Mouse (Mus musculus) retina, adult 2 months (tissue): ENCODE measurements around the gene Npas3.

Source experiments
- DNase-seq: peaks from one replicate; pipeline ENCODE4 v3.0.0-alpha.2; 2012; ENCODE audit warnings: low read depth, low spot score

Gene Npas3

GRCm38 (mm10) chr12:54060732-54061131 is 812.3 kb downstream of the Npas3 start:
- peak; percentile 15 for DNase-seq

GRCm38 (mm10) chr12:54061168-54061567 is 812.7 kb downstream of the Npas3 start:
- DNase-seq: no peak

DNA sequence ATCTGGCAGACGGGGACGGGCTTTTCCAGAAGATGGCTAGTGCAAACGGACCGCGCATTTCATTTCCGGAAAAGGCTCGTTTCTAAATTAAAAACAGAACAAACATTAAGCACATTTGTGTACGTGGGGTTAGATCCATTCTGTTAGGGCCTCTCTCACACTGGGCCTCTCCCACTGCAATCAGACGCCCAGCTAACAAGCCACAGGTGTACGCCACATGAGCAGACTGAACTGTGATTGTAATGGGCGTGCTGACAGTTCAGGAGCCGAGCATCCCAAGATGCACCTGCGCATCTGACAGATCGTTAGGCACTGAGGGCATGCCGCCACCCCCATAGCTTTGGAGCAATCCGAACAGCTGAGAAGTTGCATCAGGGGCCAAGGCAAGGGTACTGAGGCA is 816.5 kb downstream of the Npas3 start:
- no peak for DNase-seq

DNA sequence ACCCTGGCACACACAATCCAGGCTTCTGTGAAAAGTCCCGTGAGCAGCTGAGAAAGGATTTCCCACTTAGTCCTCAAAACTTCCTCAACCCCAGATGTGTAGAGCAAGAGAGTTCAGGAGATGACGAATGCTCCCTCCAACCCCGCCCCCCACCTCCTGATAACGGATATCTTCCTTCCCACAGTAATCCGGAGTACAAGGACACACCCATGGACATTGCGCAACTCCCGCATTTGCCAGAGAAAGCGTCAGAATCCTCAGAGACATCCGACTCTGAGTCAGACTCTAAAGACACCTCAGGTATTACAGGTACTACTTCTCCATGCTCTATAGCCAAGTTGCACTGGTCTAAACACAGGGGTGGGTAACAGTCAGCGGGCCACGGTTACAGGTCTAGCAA is 817.1 kb downstream of the Npas3 start:
- DNase-seq: no peak

DNA sequence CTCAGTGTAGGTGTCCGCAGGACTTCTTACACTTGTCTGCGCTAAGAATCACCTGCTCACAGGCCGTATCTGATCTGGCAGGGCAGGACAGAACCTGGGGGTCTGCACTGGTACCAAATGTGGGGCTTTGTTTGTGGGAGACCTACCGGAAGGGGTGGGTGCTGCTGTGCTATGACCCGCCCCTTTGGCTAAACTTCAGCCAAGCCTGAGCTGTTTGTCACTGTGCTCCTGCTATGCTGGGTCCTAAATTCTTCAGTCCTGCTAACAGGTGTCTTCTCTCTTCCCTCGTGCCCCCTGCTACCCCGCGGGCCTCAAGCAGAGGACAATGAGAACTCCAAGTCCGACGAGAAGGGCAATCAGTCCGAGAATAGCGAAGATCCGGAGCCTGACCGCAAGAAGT is 818.9 kb downstream of the Npas3 start:
- no peak for DNase-seq

GRCm38 (mm10) chr12:54067886-54068756 is 819.6 kb downstream of the Npas3 start:
- no peak for DNase-seq

- DNase-seq: no peak
Measured at GRCm38 (mm10) chr12:54068757-54069146, 820.3 kb downstream of the Npas3 start.

DNA sequence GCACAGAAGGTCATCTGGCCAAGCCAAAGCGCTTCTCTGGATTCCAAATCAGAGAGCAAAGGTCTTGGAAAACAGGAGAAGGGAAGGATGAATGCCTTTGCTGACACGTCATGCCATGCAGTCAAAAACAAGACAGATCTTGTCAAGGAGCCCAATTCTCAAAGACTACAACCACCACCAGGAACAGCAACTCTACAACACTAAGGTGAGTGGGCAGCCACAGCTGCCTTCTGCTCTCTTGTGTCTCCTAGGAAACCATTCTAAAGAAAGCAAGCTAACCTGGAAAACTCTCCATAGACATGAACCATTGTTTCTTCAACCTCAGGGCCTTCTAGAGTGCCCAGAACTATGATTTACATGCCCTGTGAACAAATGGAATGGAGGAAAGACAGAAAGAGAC is 825.5 kb downstream of the Npas3 start:
- DNase-seq: no peak

DNA sequence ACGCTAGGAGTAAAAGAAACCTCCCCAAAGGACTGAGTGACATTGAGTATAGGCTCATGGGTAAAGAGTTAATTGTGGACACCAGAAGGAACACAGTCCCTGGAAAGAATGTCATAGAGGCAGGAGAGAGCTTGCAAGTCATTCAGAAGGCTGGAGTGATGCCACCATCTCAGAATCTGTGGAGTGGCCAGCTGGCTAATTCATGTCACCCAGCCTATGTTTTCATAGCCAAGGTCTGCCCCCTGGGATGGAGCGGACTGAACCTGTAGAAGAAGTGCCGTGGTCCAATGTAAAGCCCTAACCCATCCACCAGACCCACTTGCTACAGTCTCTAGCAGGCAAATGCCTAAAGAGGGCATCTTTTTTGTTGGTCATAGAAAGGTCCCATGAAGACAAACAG is 832.5 kb downstream of the Npas3 start:
- no peak for DNase-seq

DNA sequence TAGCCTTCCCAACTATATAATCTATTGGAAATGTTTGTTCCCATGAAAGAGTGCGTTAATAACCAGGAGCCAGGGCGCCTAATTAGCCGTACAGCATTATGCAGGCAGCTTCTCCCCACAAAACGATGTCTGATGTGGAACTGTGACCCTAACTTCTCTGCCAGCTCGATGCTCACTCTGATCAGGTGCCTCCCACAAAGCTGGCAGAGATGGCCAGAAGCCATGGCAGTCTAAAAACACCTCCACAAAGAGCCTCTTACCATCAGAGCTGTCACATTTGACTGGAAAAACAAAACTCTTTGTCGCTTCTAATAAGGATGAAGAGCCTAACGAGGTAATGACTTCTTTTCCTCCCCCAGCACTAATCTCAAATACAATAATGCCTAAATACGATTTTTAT is 845.3 kb downstream of the Npas3 start:
- DNase-seq: no peak

- DNase-seq: no peak
Measured at GRCm38 (mm10) chr12:54096492-54096891, 848.0 kb downstream of the Npas3 start.

DNA sequence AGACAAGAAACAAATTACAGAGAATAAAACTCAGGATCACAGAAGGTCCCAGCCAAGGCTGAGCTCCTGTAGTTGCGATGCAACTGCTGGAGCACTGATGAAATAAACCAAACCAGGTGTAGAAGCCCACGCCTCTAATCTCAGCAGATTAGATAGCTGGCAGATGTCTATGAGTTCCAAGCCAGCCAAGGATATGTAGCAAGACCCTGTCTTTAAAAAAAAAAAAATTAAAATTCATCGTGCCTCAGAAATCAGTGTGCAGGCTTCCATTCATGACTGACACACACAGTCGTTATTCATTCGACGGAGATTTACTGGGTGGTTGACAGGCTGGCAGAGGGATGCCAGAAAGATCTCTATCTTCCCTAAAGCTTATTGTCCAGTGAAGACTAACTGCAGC is 849.7 kb downstream of the Npas3 start:
- no peak for DNase-seq

GRCm38 (mm10) chr12:54098785-54099184 is 850.3 kb downstream of the Npas3 start:
- DNase-seq: peak; percentile 22

DNA sequence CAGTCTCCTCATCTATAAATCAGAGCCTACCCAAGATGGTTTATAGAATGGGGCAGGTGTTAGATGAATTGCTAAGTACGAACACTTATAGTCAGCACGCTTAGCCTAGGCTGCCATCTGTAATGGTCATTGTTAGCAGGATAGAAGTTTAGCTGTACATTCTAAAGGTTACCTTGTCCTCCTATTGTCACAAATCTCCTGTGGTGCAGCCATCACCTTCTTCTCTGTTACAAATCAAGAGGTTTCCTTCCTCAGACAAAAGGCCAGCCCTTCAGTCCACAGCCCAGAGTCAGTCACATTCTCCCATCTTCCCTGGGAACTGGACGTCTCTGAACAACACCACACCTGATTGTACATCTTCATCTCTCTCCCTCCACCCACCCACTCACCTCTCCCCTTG is 851.0 kb downstream of the Npas3 start:
- no peak for DNase-seq

- no peak for DNase-seq
Measured at GRCm38 (mm10) chr12:54101307-54101870, 852.9 kb downstream of the Npas3 start.

GRCm38 (mm10) chr12:54102500-54102899 is 854.0 kb downstream of the Npas3 start:
- DNase-seq: no peak

DNA sequence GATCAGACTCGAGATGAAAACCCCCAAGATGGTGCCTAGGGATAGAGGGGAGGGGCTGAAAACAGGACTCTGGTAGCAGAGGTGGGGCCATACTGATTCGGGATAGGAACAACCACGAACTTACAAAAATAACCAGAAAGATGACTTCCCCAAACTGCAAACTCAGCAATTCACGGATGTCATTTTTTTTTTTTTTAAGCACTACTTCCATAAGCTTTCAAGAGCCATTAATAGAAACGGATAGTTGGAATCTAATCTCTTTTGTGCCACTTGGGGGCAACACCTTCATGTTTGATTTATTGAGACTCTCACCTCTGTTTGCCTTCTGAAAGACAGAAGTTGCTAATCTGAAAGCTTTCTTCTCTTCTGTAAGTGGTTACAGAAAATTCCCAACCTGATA is 857.1 kb downstream of the Npas3 start:
- DNase-seq: no peak

GRCm38 (mm10) chr12:54105946-54106345 is 857.5 kb downstream of the Npas3 start:
- no peak for DNase-seq

DNA sequence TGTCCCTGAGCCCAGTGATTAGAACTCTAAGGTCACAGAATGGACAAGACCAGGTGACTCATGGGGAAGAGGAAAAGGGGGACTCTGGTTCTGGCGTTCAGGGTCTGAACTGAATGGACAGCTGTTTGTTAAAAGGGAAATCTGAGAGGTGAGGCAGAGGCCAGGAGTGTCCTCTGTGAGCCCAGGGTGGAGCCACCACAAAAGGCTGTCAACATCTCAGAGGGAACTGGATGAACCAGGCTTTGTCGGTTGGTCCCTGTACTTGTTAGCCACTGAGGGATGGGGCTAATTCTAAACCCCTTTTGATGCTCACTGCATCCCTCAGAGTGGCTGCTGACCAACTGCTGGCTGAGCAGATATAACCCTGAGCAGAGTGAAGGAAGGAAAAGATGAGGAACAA is 861.9 kb downstream of the Npas3 start:
- no peak for DNase-seq

DNA sequence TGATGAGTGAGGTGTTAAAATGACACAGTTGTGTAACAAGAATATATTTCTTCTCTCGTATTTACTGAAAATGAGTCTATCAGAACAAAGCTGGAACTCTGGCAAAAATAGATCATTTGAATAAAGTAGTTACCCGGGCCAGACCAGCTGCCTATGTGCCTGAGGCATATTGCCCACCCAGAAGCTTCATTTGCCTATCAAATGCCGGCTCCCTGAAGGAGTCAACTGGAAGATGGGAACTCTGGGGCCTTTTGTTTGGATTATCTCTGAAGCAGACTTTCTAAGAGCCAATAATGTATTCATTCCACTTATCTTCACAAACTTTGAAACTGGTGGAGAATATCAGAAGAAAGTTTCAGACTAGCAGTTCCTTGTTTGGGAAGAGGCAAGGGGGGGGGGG is 862.5 kb downstream of the Npas3 start:
- no peak for DNase-seq

DNA sequence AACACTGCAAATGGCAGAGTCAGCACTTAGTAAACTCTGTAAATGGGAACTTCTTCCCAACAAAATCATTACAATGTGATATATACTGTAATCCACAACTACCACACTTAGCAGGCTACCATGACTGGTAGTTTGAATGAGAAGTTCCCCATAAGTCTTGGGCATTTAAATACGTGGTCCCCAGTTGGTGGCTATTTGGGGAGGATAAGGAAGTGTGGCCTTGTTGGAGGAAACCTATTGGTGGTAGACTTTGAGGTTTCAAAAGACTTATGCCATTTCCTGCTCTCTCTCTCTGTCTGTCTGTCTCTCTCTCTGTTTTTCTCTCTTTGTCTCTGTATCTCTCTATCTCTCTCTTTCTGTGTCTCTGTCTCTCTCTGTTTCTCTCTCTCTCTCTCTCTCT is 871.9 kb downstream of the Npas3 start:
- no peak for DNase-seq

- DNase-seq: no peak
Measured at GRCm38 (mm10) chr12:54121286-54121685, 872.8 kb downstream of the Npas3 start.
